Mouse (Mus musculus): ENCODE measurements around the gene Glt6d1. TPM values are rescaled to one million over a fixed set of nuclear protein-coding genes. Genes with fewer than 3 reads are reported as not detected.

Glt6d1 gene
- polyA plus RNA-seq, 1 experiment from 2014 or later = not detected

DNA sequence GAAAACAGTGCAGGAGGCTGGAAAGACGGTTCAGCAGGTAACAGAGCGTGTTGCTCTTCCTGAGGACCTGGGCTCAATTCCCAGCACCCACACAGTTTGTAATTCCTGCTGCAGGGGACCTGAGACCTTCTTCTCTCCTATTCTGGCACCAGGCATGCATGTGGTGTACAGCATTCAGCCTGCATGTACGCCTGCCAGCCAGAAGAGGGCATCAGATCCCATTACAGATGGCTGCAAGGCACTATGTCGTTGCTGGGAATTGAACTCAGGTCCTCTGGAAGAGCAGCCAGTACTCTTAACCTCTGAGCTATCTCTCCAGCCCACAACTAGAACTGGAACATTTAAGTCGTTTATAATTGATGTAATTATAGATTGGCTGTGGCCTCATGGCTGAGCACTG lies 2.3 kb downstream of the Glt6d1 start:
- ATAC-seq (ENCODE audit: low FRiP score, low TSS enrichment) = no peak
- Histone ChIP-seq H3K36me3 (ENCODE audit: insufficient read depth, low read length) (no peaks in the 10 kb centered on the region), H3K9ac (replicated peaks; ENCODE audit: low read length) (no peak overlapping the region), H3K9me3 (ENCODE audit: low read length) (no peaks in the 10 kb centered on the region), H3K4me2 (replicated peaks; ENCODE audit: low read depth, low read length) (no peak overlapping the region), H3K27ac (ENCODE audit: low read length) (no peak overlapping the region), H3K4me1 (ENCODE audit: insufficient read depth, low read length) (no peaks in the 10 kb centered on the region), H3K27me3 (ENCODE audit: insufficient read depth, low read length) (no peaks in the 10 kb centered on the region), H3K4me3 (ENCODE audit: low read length) (no peak overlapping the region)
- WGBS = 77% methylated on average over 5 of the region's 5 CpGs

GRCm38 (mm10) chr2:25811711-25812110 lies 3.9 kb downstream of the Glt6d1 start:
- no peak for ATAC-seq (ENCODE audit: low FRiP score, low TSS enrichment)
- no peak overlapping the region for H3K9ac ChIP-seq (replicated peaks; ENCODE audit: low read length)
- 70% methylated on average over 2 of the region's 2 CpGs for WGBS
- H3K4me3 ChIP-seq (ENCODE audit: low read length) = no peak overlapping the region
- no peaks in the 10 kb centered on the region for H3K4me1 ChIP-seq (ENCODE audit: insufficient read depth, low read length)
- no peaks in the 10 kb centered on the region for H3K27me3 ChIP-seq (ENCODE audit: insufficient read depth, low read length)
- no peaks in the 10 kb centered on the region for H3K36me3 ChIP-seq (ENCODE audit: insufficient read depth, low read length)
- no peak overlapping the region for H3K27ac ChIP-seq (ENCODE audit: low read length)
- H3K9me3 ChIP-seq (ENCODE audit: low read length) = no peaks in the 10 kb centered on the region
- no peak overlapping the region for H3K4me2 ChIP-seq (replicated peaks; ENCODE audit: low read depth, low read length)

GRCm38 (mm10) chr2:25798065-25798464 lies 17.6 kb downstream of the Glt6d1 start:
- H3K4me3 ChIP-seq (ENCODE audit: low read length) = no peak overlapping the region
- no peak for ATAC-seq (ENCODE audit: low FRiP score, low TSS enrichment)
- H3K9me3 ChIP-seq (ENCODE audit: low read length) = no peaks in the 10 kb centered on the region
- no peaks in the 10 kb centered on the region for H3K36me3 ChIP-seq (ENCODE audit: insufficient read depth, low read length)
- H3K27ac ChIP-seq (ENCODE audit: low read length) = no peak overlapping the region
- WGBS = 29% methylated on average over 5 of the region's 5 CpGs
- no peaks in the 10 kb centered on the region for H3K27me3 ChIP-seq (ENCODE audit: insufficient read depth, low read length)
- H3K4me2 ChIP-seq (replicated peaks; ENCODE audit: low read depth, low read length) = no peak overlapping the region
- H3K9ac ChIP-seq (replicated peaks; ENCODE audit: low read length) = no peak overlapping the region
- H3K4me1 ChIP-seq (ENCODE audit: insufficient read depth, low read length) = peaks cover 4% of the 10 kb centered on the region; the same call in 1 of the 2 replicates

GRCm38 (mm10) chr2:25797635-25798034 lies 18.0 kb downstream of the Glt6d1 start:
- 36% methylated on average over 2 of the region's 2 CpGs for WGBS
- Histone ChIP-seq H3K4me2 (replicated peaks; ENCODE audit: low read depth, low read length) (no peak overlapping the region), H3K27me3 (ENCODE audit: insufficient read depth, low read length) (no peaks in the 10 kb centered on the region), H3K27ac (ENCODE audit: low read length) (no peak overlapping the region), H3K36me3 (ENCODE audit: insufficient read depth, low read length) (no peaks in the 10 kb centered on the region), H3K4me3 (ENCODE audit: low read length) (no peak overlapping the region), H3K4me1 (ENCODE audit: insufficient read depth, low read length) (peaks cover 4% of the 10 kb centered on the region; the same call in 1 of the 2 replicates), H3K9me3 (ENCODE audit: low read length) (no peaks in the 10 kb centered on the region), H3K9ac (replicated peaks; ENCODE audit: low read length) (no peak overlapping the region)
- ATAC-seq (ENCODE audit: low FRiP score, low TSS enrichment) = no peak

DNA sequence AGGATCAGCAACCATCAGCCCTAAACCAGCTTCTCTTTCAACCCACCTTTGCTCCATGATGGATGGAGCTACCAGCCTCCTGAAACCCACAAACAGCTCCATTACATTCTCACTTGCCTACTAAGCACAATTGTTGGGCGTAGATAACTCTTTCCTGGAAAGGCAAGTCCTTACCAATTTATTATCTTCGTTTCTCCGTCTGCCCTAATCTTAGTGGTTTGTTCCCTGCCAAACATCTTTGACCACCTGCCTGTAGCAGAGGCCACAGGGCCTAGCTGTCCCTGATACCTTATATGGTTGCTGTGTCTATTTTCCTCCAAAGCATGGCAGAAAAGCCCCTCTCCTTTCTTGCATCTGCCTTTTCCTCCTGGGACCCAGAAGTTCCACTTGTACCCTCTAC lies 26.6 kb downstream of the Glt6d1 start:
- Histone ChIP-seq H3K27ac (ENCODE audit: low read length) (no peak overlapping the region), H3K4me2 (replicated peaks; ENCODE audit: low read depth, low read length) (no peak overlapping the region), H3K27me3 (ENCODE audit: insufficient read depth, low read length) (no peaks in the 10 kb centered on the region), H3K36me3 (ENCODE audit: insufficient read depth, low read length) (no peaks in the 10 kb centered on the region), H3K4me3 (ENCODE audit: low read length) (no peak overlapping the region), H3K4me1 (ENCODE audit: insufficient read depth, low read length) (no peaks in the 10 kb centered on the region), H3K9ac (replicated peaks; ENCODE audit: low read length) (no peak overlapping the region), H3K9me3 (ENCODE audit: low read length) (no peaks in the 10 kb centered on the region)
- ATAC-seq (ENCODE audit: low FRiP score, low TSS enrichment) = no peak
- 84% methylated on average over 3 of the region's 3 CpGs for WGBS

GRCm38 (mm10) chr2:25785573-25786322 lies 29.9 kb downstream of the Glt6d1 start:
- no peaks in the 10 kb centered on the region for H3K9me3 ChIP-seq (ENCODE audit: low read length)
- no peaks in the 10 kb centered on the region for H3K27me3 ChIP-seq (ENCODE audit: insufficient read depth, low read length)
- no peaks in the 10 kb centered on the region for H3K4me1 ChIP-seq (ENCODE audit: insufficient read depth, low read length)
- H3K9ac ChIP-seq (replicated peaks; ENCODE audit: low read length) = no peak overlapping the region
- H3K36me3 ChIP-seq (ENCODE audit: insufficient read depth, low read length) = no peaks in the 10 kb centered on the region
- WGBS = 75% methylated on average over 5 of the region's 5 CpGs
- no peak for ATAC-seq (ENCODE audit: low FRiP score, low TSS enrichment)
- no peak overlapping the region for H3K27ac ChIP-seq (ENCODE audit: low read length)
- H3K4me3 ChIP-seq (ENCODE audit: low read length) = no peak overlapping the region
- H3K4me2 ChIP-seq (replicated peaks; ENCODE audit: low read depth, low read length) = no peak overlapping the region

- Histone ChIP-seq H3K4me3 (ENCODE audit: low read length) (no peak within 1 kb of the TSS), H3K4me1 (ENCODE audit: insufficient read depth, low read length) (no peaks in the 10 kb centered on the region), H3K9me3 (ENCODE audit: low read length) (no peaks in the 10 kb centered on the region), H3K27me3 (ENCODE audit: insufficient read depth, low read length) (no peaks in the 10 kb centered on the region), H3K9ac (replicated peaks; ENCODE audit: low read length) (no peak within 1 kb of the TSS), H3K36me3 (ENCODE audit: insufficient read depth, low read length) (no peaks in the 10 kb centered on the region), H3K27ac (ENCODE audit: low read length) (no peak within 1 kb of the TSS), H3K4me2 (replicated peaks; ENCODE audit: low read depth, low read length) (no peak within 1 kb of the TSS)
- ATAC-seq (ENCODE audit: low FRiP score, low TSS enrichment) = no peak
- 92% methylated on average over 3 of the region's 3 CpGs for WGBS
These were observed 33.7 kb downstream of the Glt6d1 start, which contains the start of gene Gm13539 for GRCm38 (mm10) chr2:25781957-25782356. Gene Gm13539 (plus strand): TSS chr2:25782257.

- no peaks in the 10 kb centered on the region for H3K36me3 ChIP-seq (ENCODE audit: insufficient read depth, low read length)
- ATAC-seq (ENCODE audit: low FRiP score, low TSS enrichment) = no peak
- no peak overlapping the region for H3K27ac ChIP-seq (ENCODE audit: low read length)
- H3K27me3 ChIP-seq (ENCODE audit: insufficient read depth, low read length) = no peaks in the 10 kb centered on the region
- H3K4me3 ChIP-seq (ENCODE audit: low read length) = no peak overlapping the region
- WGBS = 43% methylated on average over 4 of the region's 4 CpGs
- H3K4me2 ChIP-seq (replicated peaks; ENCODE audit: low read depth, low read length) = no peak overlapping the region
- H3K9ac ChIP-seq (replicated peaks; ENCODE audit: low read length) = no peak overlapping the region
- no peaks in the 10 kb centered on the region for H3K9me3 ChIP-seq (ENCODE audit: low read length)
- H3K4me1 ChIP-seq (ENCODE audit: insufficient read depth, low read length) = no peaks in the 10 kb centered on the region
These were observed 34.7 kb downstream of the Glt6d1 start for GRCm38 (mm10) chr2:25780921-25781320.

GRCm38 (mm10) chr2:25779076-25779475 lies 36.6 kb downstream of the Glt6d1 start:
- Histone ChIP-seq H3K4me1 (ENCODE audit: insufficient read depth, low read length) (no peaks in the 10 kb centered on the region), H3K36me3 (ENCODE audit: insufficient read depth, low read length) (no peaks in the 10 kb centered on the region), H3K4me3 (ENCODE audit: low read length) (no peak overlapping the region), H3K4me2 (replicated peaks; ENCODE audit: low read depth, low read length) (no peak overlapping the region), H3K27me3 (ENCODE audit: insufficient read depth, low read length) (no peaks in the 10 kb centered on the region), H3K9me3 (ENCODE audit: low read length) (no peaks in the 10 kb centered on the region), H3K9ac (replicated peaks; ENCODE audit: low read length) (no peak overlapping the region), H3K27ac (ENCODE audit: low read length) (no peak overlapping the region)
- ATAC-seq (ENCODE audit: low FRiP score, low TSS enrichment) = no peak
- whole genome bisulfite sequencing = 85% methylated on average over 9 of the region's 9 CpGs

DNA sequence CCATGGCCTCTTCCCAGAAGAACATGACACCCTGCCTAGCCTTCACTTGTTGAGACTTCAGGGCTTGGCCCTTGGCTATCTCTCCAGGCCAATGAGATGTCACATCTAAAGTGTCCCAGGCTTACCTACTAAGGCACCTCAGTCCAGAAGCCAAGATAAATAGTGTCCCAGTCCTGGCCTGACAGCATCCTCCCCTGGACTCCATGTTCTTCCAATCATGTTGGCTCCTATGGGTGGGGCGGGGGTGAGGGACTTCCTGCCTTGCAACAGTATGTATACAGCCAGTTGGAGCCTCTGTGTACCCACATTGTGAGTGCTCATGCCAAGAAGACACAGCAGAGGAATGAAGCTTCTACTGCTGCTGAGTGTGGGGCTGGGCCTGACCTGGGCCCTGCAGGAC lies 38.9 kb downstream of the Glt6d1 start, which contains the start of gene Lcn11:
Lcn11 (plus strand) TSS at position 301 of the 400 bp plus-strand sequence.
- 83% methylated on average over 1 of the region's 1 CpGs for WGBS
- Histone ChIP-seq H3K4me3 (ENCODE audit: low read length) (no peak within 1 kb of the TSS), H3K4me2 (replicated peaks; ENCODE audit: low read depth, low read length) (no peak within 1 kb of the TSS), H3K4me1 (ENCODE audit: insufficient read depth, low read length) (no peaks in the 10 kb centered on the region), H3K36me3 (ENCODE audit: insufficient read depth, low read length) (no peaks in the 10 kb centered on the region), H3K27ac (ENCODE audit: low read length) (no peak within 1 kb of the TSS), H3K27me3 (ENCODE audit: insufficient read depth, low read length) (no peaks in the 10 kb centered on the region), H3K9me3 (ENCODE audit: low read length) (no peaks in the 10 kb centered on the region), H3K9ac (replicated peaks; ENCODE audit: low read length) (no peak within 1 kb of the TSS)
- ATAC-seq (ENCODE audit: low FRiP score, low TSS enrichment) = no peak

Data from kidney, embryonic 16.5 days (tissue).